Mouse (Mus musculus): ENCODE data around the gene Mylk. TPM values are rescaled to one million over a fixed set of nuclear protein-coding genes. Genes with fewer than 3 reads are reported as not detected.
A peak's percentile ranks its signal among the peaks of the same experiment; 100 is the strongest.
"Not testable (repeated sequence)": the region's sequence is repeated elsewhere in the genome, so short reads cannot be mapped to it uniquely, and the experiment has no call there.

Gene Mylk
- 10 to 100 TPM; 43.6 to 58.9 TPM for total RNA-seq (2021)
- long read RNA-seq, experiment 1, partial matches to known transcripts, result 14 of 18 reads
- long read RNA-seq, experiment 1, other reads (novel, unspliced or antisense), result 4 of 18 reads
- long read RNA-seq, experiment 2, partial matches to known transcripts, result 12 of 21 reads
- long read RNA-seq, experiment 2, other reads (novel, unspliced or antisense), result 9 of 21 reads

GRCm38 (mm10) chr16:34745065-34745585, at the start of gene Mylk:
Gene Mylk (plus strand): TSS chr16:34745210.
- DNase-seq (ENCODE audit: low spot score in 2 of 2), result peak; percentile 80 to 85

- DNase-seq (ENCODE audit: low spot score in 2 of 2), result not testable (repeated sequence)
Observed at GRCm38 (mm10) chr16:34698721-34699120, 46.3 kb upstream of the Mylk start.

DNA sequence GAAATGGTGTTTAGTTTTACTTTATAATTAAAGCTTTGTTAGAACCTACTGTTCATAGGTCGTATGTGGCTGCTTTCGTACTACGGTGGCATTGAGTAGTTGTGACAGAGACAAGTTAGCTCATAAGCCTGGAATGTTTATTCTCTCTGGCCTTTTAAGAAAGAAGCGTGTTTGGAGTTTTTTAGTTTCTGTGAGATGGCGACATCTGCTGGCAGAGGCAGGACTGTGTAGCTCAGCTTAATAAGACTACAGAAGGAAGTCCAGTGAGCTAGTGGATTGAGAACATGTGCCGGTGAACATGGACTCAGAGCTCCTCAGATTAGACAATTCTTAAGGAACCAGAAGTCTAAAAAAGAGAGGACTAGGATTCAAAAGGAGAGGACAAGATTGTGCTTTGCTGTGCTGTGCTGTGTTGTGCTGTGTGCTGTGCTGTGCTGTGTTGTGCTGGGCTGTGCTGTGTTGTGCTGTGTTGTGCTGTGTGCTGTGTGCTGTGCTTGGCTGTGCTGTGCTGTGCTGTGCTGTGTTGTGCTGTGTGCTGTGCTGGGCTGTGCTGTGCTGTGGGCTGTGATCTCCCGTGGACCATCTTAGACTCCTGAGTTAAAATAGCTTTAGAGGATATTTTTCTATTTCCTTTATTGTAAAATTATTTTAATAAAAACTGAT, 44.7 kb upstream of the Mylk start:
- DNase-seq (ENCODE audit: low spot score in 2 of 2), result peak; percentile 66 to 73

DNA sequence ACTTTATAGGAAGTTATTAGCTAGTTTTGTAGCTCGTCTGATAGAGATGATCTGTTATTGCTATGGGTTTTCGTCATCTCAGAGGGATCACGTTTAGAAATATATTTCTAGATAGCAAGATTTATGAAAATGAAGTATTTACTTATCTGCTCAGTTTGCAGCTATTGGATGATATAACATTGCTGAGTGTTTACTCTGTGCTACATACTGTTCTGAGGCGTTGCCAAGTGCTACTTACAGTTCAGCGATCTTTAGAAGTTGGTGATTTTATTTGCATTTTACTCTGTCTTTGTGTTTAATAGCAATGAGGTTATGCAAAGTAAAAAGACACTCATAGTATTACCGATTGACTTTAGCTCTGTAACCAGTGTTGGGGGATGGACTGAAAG, 44.2 kb upstream of the Mylk start:
- DNase-seq (ENCODE audit: low spot score in 2 of 2), result no peak

- no peak for DNase-seq (ENCODE audit: low spot score in 2 of 2)
Observed at GRCm38 (mm10) chr16:34706019-34706418, 39.0 kb upstream of the Mylk start.

- no peak for DNase-seq (ENCODE audit: low spot score in 2 of 2)
Observed at GRCm38 (mm10) chr16:34706487-34706946, 38.5 kb upstream of the Mylk start.

DNA sequence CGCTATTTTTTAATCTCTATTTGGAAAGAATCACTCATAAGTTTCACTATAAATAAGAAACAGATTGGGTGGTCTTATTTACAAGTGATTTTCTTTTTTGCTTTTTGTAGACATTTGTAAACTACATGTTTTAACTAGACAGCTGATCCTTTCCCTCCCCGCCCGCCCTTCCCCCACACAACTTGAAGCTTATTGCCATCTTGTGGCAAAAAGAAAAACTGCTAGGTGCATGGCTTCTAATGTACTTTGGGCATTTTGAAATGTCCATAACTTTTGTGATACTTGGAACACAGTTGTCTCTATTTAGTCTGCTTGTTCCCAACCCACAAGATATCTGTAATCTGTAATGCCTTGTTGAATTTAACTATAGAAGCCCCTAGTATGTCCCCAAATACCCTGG, 33.5 kb upstream of the Mylk start:
- no peak for DNase-seq (ENCODE audit: low spot score in 2 of 2)

DNA sequence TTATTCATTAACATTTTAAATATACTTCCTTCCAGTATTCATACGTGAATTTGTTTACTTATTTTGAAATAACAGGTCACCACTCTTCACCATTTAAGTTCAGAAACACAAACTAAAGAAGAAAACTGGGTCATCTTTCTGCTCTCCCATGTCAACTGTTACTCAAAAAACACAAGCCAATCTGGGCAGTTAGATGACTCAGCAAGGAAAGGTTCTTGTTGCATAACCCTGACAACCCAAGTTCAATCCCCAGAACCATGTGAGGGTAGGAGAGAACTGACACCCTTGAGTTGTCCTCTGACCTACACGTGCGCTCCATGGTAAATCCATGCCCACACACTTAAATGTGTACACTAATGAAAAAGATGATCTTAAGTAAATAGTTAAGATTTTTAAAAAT, 19.9 kb upstream of the Mylk start:
- no peak for DNase-seq (ENCODE audit: low spot score in 2 of 2)

DNA sequence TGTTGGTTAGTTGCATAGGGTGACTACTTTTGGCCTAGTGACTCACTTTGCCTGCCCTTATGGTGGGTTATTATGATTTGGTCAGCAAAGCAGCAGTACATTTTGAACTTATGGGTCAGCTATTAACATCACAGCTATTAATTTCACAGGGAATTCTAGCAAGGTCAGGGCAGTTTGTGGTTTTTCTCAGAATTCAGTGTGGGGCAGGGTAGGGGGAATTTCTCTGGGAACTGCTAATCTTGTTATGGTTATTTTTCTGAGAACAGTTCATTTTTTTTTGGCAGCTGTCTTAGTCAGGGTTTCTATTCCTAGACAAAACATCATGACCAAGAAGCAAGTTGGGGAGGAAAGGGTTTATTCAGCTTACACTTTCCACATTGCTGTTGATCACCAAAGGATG, 16.4 kb upstream of the Mylk start:
- DNase-seq (ENCODE audit: low spot score in 2 of 2), result not testable (repeated sequence)

DNA sequence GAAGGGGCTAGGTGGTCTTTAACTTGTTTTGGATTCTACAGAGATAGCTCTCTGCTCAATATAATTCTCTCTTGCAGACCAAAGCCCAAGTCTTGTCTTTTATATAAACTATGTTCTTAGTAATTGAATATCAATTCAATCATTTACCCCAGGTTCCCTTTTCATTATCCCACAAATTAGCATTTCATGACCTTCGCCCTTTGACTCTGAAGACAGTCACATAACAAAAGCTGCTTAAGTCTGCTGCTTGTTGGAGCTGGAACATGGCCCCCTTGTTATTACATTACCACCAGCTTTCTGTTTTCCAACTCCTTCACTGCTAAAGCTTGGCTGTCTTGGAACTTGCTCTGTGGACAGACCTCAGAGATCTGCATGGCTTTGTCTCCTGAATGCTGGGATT, 15.6 kb upstream of the Mylk start:
- DNase-seq (ENCODE audit: low spot score in 2 of 2), result no peak

- no peak for DNase-seq (ENCODE audit: low spot score in 2 of 2)
Observed at GRCm38 (mm10) chr16:34738656-34739233, 6.3 kb upstream of the Mylk start.

- DNase-seq (ENCODE audit: low spot score in 2 of 2), result no peak
Observed at GRCm38 (mm10) chr16:34742930-34743329, 2.1 kb upstream of the Mylk start.

- DNase-seq (ENCODE audit: low spot score in 2 of 2), result no peak
Observed at GRCm38 (mm10) chr16:34748081-34748720, 3.2 kb downstream of the Mylk start.

DNA sequence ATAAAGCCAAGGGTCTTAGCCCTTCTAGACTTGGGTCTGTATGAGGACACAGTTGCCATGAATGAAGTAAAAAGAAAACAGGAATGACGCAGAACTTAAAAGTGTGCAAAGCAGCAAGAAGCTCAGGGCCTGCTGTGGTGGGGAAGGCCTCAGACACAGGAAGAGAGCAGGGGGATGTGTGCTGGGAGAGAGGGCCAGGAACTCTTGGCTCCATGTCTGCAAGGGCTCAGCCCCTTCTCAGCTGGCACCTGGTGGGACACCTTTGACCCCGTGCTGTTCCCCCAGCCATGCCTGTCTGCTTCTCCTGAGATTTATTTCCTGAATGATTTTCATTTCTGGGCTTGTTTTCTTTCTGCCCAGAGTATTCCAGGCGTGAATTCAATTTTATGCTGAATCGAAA, 4.5 kb downstream of the Mylk start:
- no peak for DNase-seq (ENCODE audit: low spot score in 2 of 2)

DNA sequence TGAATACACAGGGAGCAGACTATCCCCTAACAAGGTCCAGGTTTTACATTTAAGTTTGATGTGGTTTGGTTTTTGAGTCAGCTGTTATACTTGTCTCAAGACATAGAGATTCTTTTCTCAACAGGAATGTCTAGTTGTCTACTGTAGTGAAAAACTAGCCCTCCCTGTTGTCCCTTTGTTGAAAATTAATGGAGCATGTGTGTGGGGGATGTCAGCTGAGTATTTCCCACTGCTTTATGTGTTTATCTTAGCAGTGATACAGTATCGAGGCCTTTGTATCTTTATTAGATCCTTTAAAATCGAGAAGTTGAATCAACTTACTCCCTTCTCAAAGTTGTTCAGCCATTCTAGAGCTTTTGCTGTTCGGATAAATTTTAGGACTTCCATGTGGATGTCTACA, 7.0 kb downstream of the Mylk start:
- DNase-seq (ENCODE audit: low spot score in 2 of 2), result no peak

- no peak for DNase-seq (ENCODE audit: low spot score in 2 of 2)
Observed at GRCm38 (mm10) chr16:34752977-34753376, 8.0 kb downstream of the Mylk start.

- no peak for DNase-seq (ENCODE audit: low spot score in 2 of 2)
Observed at GRCm38 (mm10) chr16:34756991-34757390, 12.0 kb downstream of the Mylk start.

DNA sequence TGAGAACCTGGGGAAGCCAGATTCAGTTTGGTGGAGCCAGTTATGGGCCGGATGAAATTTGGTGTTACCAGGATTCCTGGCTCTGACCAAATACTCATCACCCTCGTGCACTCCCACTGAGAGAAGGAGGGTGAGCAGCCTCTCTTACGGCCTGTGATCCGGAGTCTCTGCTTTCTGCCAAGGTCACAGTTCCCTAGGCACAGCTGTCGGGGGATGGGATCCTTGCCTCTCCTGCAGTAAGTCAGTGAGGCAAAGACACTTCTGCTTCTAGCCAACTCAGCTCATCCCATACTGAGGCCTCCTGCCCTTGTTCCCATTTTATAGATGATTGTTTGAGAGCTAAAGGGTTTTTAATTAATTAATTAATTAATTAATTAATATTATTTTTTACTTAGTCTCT, 13.2 kb downstream of the Mylk start:
- DNase-seq (ENCODE audit: low spot score in 2 of 2), result no peak

DNA sequence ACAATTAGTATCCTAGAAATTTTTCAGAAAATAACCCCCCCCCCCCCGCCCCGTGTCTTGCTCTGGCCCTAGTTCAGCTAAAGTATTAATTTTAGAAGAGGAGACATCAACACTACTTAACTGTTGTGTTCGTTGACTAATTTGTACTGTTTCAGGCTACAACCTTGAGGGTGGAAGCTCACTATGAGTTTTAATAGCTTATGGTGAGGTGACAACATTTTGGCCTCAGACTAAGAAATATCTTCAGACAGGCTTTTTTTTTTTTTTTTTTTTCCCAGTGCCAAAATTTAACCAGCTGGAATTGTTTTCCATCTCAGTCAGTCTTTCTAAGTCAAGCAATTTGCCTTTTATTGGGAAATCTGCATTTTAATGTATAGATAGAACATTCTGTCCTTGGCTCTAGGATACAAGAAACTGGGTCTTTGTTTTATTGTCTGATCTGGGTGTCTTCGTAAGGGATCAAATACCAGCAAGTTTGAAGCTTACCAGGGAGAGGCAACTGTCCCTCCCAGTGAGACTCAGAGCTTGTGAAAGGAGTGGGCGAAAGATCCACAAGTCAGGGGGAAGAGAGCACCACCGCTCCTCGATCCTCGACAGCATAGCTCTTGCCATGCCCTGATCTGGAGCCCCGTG, 19.1 kb downstream of the Mylk start:
- no peak for DNase-seq (ENCODE audit: low spot score in 2 of 2)

DNA sequence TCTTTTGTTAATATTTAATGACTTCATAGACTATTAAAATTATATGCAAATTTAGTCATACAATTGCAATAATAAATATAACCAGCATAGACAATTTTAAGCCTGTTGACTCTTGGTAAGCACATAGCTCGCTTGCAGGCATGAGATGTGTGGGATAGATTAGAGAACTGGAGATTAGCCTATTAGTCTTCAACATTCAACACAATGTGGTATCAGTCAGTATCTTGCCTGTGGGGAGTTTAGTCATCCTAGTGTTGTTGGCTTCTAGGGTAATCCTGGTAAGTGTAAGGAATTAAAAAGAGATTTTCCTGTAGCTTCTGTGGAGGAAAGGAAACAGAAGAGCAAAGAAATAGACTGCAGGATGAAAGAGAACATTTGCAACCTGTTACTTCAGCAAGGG, 20.7 kb downstream of the Mylk start:
- DNase-seq (ENCODE audit: low spot score in 2 of 2), result no peak

DNA sequence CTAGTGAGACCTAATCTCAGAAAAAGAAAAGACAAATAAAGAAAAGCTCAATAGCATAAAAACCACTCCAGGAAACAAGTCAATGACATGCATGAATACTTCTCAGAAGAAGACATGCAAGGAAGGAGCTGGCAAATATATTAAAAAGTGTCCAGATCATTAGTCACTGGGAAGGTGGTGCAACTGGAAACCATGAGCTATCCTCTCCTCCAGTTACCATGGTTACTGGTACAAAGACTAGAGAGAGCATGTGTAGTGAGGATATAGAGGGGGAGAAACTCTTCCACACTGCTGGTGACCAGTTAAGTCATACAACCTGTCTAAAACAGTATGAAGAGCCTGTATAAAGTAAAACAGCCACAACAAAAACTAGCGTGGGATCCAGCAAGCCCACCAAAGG, 21.2 kb downstream of the Mylk start:
- no peak for DNase-seq (ENCODE audit: low spot score in 2 of 2)

Measured in adrenal gland, adult 18-20 months (tissue).